32 mouse cellular contexts compared by ENCODE assay signal in the genomic region with DNA sequence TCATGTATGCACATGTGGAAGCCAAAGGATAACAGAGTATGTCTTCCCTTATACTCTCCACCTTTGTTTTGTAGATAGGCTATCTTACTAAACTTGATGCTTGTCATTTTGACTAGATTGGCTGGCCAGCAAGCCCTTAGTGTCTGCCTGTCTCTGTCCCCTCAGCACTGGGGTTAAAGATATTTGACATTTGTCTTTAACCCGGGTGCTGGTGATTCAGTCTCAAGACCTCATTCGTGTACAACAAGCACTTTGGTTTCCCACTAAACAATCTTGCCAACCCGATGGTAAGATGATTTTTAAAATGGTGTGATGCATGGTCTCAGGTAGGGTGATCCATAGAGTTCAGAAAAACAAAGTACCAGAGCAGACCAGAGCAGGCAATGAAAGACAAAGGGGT.
"Had no signal": no experiment of that assay in that cellular context is flagged by ENCODE, and none has a peak within 500 bp of the region (broad histone marks: within the 10 kb centered on the region; RNA-seq: fewer than 3 reads in every experiment).

No protein-coding gene starts in this region.

- H3K9me3 ChIP-seq: limb, embryonic 10.5 days; limb, embryonic 12.5 days; limb, embryonic 13.5 days; limb, embryonic 15.5 days; liver, embryonic 12.5 days; liver, embryonic 13.5 days; liver, embryonic 15.5 days; lung, embryonic 15.5 days; megakaryocyte, embryonic 14.5 days; midbrain, embryonic 10.5 days; midbrain, embryonic 12.5 days; midbrain, embryonic 13.5 days; midbrain, embryonic 15.5 days; neural tube, embryonic 12.5 days; neural tube, embryonic 13.5 days had no signal

- H3K4me3 ChIP-seq: limb, embryonic 10.5 days; limb, embryonic 12.5 days; limb, embryonic 13.5 days; limb, embryonic 15.5 days; liver, embryonic 12.5 days; liver, embryonic 13.5 days; liver, embryonic 15.5 days; lung, embryonic 15.5 days; megakaryocyte, embryonic 14.5 days; midbrain, embryonic 10.5 days; midbrain, embryonic 12.5 days; midbrain, embryonic 13.5 days; midbrain, embryonic 15.5 days; myocyte; neural tube, embryonic 12.5 days; neural tube, embryonic 13.5 days had no signal

- H3K4me1 ChIP-seq: limb, embryonic 10.5 days; limb, embryonic 12.5 days; liver, embryonic 12.5 days; liver, embryonic 13.5 days; liver, embryonic 15.5 days; lung, embryonic 15.5 days; megakaryocyte, embryonic 14.5 days; midbrain, embryonic 12.5 days; midbrain, embryonic 13.5 days; midbrain, embryonic 15.5 days; neural tube, embryonic 12.5 days; neural tube, embryonic 13.5 days had no signal

- H3K9ac ChIP-seq: limb, embryonic 12.5 days; limb, embryonic 13.5 days; limb, embryonic 15.5 days; liver, embryonic 12.5 days; liver, embryonic 13.5 days; liver, embryonic 14.5 days; liver, embryonic 15.5 days; liver, postnatal 0 days; lung, embryonic 14.5 days; lung, embryonic 15.5 days; midbrain, embryonic 12.5 days; midbrain, embryonic 13.5 days; midbrain, embryonic 15.5 days; neural tube, embryonic 12.5 days; neural tube, embryonic 13.5 days had no signal

- H3K27me3 ChIP-seq: limb, embryonic 12.5 days; limb, embryonic 13.5 days; limb, embryonic 15.5 days; liver, embryonic 12.5 days; liver, embryonic 13.5 days; liver, embryonic 15.5 days; lung, embryonic 15.5 days; megakaryocyte, embryonic 14.5 days; midbrain, embryonic 12.5 days; midbrain, embryonic 13.5 days; midbrain, embryonic 15.5 days; neural tube, embryonic 12.5 days; neural tube, embryonic 13.5 days had no signal

- DNase-seq: left cerebral cortex, postnatal 4 days; liver; liver, embryonic 13.5 days; liver, postnatal 0 days; lung, adult 18-20 months; lung, adult 2 months; lung, embryonic 14.5 days; lung, postnatal 10 days; lung, postnatal 14 days; lung, postnatal 36 days; lung, postnatal 4 days; midbrain, embryonic 14.5 days had no signal

- ATAC-seq: liver, embryonic 12.5 days; liver, postnatal 0 days; lung, postnatal 0 days; midbrain, embryonic 13.5 days; midbrain, embryonic 15.5 days; midbrain, embryonic 16.5 days had no signal

- H3K36me3 ChIP-seq: limb, embryonic 10.5 days; limb, embryonic 12.5 days; limb, embryonic 13.5 days; limb, embryonic 15.5 days; liver, embryonic 12.5 days; liver, embryonic 13.5 days; liver, embryonic 15.5 days; lung, embryonic 15.5 days; midbrain, embryonic 10.5 days; midbrain, embryonic 12.5 days; midbrain, embryonic 13.5 days; midbrain, embryonic 15.5 days; neural tube, embryonic 12.5 days; neural tube, embryonic 13.5 days had no signal

- H3K4me2 ChIP-seq: limb, embryonic 12.5 days; limb, embryonic 13.5 days; limb, embryonic 15.5 days; liver, embryonic 11.5 days; liver, embryonic 12.5 days; liver, embryonic 13.5 days; liver, embryonic 15.5 days; lung, embryonic 14.5 days; lung, embryonic 15.5 days; midbrain, embryonic 12.5 days; midbrain, embryonic 13.5 days; midbrain, embryonic 15.5 days; neural tube, embryonic 12.5 days; neural tube, embryonic 13.5 days had no signal

- H3K27ac ChIP-seq: limb, embryonic 10.5 days; limb, embryonic 12.5 days; limb, embryonic 13.5 days; limb, embryonic 15.5 days; liver, embryonic 12.5 days; liver, embryonic 13.5 days; liver, embryonic 14.5 days; liver, embryonic 15.5 days; lung, embryonic 15.5 days; macrophage; midbrain, embryonic 10.5 days; midbrain, embryonic 12.5 days; midbrain, embryonic 13.5 days; midbrain, embryonic 15.5 days; neural tube, embryonic 12.5 days; neural tube, embryonic 13.5 days had no signal
